Mouse (Mus musculus): ENCODE measurements around the gene Itpka. TPM values are rescaled to one million over a fixed set of nuclear protein-coding genes. Genes with fewer than 3 reads are reported as not detected.
A peak's percentile ranks its signal among the peaks of the same experiment; 100 is the strongest.
"Not testable (repeated sequence)": the region's sequence is repeated elsewhere in the genome, so short reads cannot be mapped to it uniquely, and the experiment has no call there.

Itpka gene
- 9.5 and 9.6 TPM in 2 replicates for polyA plus RNA-seq (2012; rRNA removed)

DNA sequence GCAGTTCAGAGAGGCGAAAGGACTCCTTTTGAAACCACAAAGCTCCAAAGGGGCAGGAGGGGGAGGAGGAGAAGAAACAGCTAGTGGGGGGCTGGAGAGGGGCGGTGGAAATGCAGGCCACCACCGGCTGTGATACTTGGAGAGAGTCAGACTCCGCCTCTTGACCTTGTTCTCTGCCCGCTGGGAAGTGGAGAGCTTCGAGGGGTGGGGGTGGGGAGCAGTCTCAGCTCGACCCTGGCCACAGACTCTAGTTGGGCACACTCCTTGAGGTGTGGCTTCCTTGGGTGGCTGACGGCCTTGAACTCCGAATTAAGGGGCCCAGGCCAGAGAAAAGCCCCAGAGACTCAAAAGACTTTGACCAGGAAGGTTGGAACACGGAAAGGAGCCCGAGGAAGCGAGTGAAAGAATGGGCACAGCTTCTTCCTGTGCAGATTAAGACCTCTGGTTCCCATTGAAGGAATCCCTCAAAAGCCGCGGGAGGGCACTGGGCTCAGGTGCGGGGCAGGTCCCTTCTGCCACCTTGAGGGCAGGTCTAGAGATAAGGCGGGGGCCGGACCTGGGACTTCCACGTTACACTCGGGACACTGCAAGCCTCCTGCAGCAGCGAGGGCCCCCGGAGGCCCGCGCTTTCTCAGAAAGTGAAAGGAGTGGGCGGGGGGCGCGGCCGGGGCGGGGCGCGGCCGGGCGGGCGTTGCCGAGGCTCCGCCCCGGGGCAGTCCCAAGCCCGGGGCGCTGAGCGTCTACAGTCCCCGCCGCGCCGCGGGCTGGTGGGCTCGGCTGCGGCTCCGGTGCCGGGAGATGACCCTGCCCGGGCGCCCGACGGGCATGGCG lies at the start of gene Itpka:
Gene Itpka, plus strand, starts transcription at position 757 of the 831 bp plus-strand sequence.
- peaks cover 3% of the 10 kb centered on the region; the same call in 1 of the 2 replicates for H3K4me1 ChIP-seq (ENCODE audit: control insufficient read depth, insufficient read depth, low read length)
- WGBS: 2% methylated on average over 50 of the region's 53 CpGs
- H3K4me3 ChIP-seq (replicated peaks; ENCODE audit: extremely low read depth, low read depth, low read length): peak within 1 kb of the TSS; percentile 59
- TF ChIP-seq CTCF (IDR thresholded peaks at IDR 0.05; ENCODE audit: insufficient read depth, low read length): no peak
- TF ChIP-seq POLR2A (IDR thresholded peaks at IDR 0.05; ENCODE audit: borderline replicate concordance, extremely low read depth, low read depth, low read length): peak; percentile 31; the same call in 1 of the 2 replicates
- DNase-seq: no peak

DNA sequence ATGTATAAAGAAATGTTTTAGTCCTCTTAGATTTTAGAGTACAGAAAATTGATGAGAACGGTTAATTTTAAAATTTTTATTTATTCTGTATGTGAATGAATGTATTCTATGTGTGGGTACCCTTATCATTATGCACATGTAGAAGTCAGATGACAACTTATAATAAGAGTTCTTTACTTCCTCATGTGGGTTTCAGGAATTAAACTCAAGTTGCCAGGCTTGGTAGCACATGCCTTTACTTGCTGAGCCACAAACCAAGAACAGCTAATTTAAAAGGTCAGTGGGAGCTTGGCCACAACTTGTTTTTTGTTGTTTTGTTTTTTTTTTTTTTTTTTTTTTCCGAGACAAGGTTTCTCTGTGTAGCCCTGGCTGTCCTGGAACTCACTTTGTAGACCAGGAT lies 47.3 kb upstream of the Itpka start:
- no peaks in the 10 kb centered on the region for H3K4me1 ChIP-seq (ENCODE audit: control insufficient read depth, insufficient read depth, low read length)
- no peak for DNase-seq
- TF ChIP-seq CTCF (IDR thresholded peaks at IDR 0.05; ENCODE audit: insufficient read depth, low read length) (no peak), POLR2A (IDR thresholded peaks at IDR 0.05; ENCODE audit: borderline replicate concordance, extremely low read depth, low read depth, low read length) (no peak)
- H3K4me3 ChIP-seq (replicated peaks; ENCODE audit: extremely low read depth, low read depth, low read length): no peak overlapping the region
- 73% methylated on average over 2 of the region's 2 CpGs for WGBS

DNA sequence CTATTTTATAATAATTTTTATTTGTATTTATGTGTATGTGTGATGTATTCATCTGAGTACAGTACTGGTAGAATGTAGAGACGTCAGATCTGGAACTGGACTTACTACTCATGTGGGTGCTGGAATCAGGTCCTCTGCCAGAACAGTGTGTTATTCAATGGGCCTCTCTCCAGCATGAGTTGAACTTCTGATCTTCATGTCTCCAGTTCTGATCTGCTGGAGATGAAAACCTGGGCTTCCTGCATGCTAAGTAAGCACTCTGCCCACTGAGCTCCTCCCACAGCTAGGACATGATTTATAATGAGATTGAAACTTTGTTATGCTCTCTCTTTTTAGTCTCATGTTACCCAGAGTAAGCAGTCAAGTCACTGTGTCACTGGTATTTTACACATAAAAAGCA lies 46.0 kb upstream of the Itpka start:
- 42% methylated on average over 1 of the region's 1 CpGs for WGBS

DNA sequence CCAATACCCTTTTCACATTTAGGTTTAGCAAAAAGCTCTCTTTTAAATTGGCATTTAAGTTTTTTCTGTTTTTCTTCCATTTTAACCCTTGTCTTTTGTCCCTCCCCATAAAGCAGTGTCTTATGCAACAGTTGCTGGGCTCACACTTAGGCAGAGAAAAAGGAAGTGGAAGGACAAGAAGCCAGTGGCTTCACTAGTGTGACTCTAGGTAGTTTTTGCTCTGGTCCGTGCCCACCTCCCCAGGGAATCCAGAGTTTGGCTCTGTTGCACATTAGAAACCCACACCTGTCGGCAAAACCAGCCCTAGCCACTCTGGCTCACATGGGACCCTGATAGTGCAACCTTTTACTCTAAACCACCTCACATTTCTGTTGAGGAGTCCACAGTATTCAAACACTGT lies 43.7 kb upstream of the Itpka start:
- DNase-seq: no peak
- peaks cover 3% of the 10 kb centered on the region; the same call in 1 of the 2 replicates for H3K4me1 ChIP-seq (ENCODE audit: control insufficient read depth, insufficient read depth, low read length)
- TF ChIP-seq CTCF (IDR thresholded peaks at IDR 0.05; ENCODE audit: insufficient read depth, low read length) (no peak), POLR2A (IDR thresholded peaks at IDR 0.05; ENCODE audit: borderline replicate concordance, extremely low read depth, low read depth, low read length) (no peak)
- 77% methylated on average over 2 of the region's 2 CpGs for WGBS
- H3K4me3 ChIP-seq (replicated peaks; ENCODE audit: extremely low read depth, low read depth, low read length): no peak overlapping the region

More for the DNA sequence above, 46.0 kb upstream of the Itpka start:
- no peak for DNase-seq
- Histone ChIP-seq H3K4me3 (replicated peaks; ENCODE audit: extremely low read depth, low read depth, low read length) (no peak overlapping the region), H3K4me1 (ENCODE audit: control insufficient read depth, insufficient read depth, low read length) (peaks cover 3% of the 10 kb centered on the region; the same call in 1 of the 2 replicates)
- TF ChIP-seq POLR2A (IDR thresholded peaks at IDR 0.05; ENCODE audit: borderline replicate concordance, extremely low read depth, low read depth, low read length) (no peak), CTCF (IDR thresholded peaks at IDR 0.05; ENCODE audit: insufficient read depth, low read length) (no peak)

DNA sequence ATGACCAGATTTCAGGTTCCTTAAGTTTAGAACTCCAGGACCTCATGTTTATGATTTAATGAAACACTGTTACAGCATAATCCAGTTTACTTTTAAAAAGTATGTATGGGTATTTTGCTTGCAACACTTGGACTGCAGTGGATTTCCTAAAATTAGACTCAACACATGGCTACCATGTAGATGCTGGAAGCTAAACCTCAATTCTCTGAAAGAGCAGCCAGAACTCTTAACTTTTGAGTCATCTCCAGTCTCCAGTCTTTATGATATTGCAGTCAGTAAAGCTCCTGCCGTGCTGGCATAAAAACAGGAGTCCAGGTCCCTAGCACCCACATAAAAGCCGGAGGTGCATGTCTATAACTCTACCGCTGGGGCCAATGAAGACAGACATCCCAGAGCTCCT lies 42.2 kb upstream of the Itpka start:
- DNase-seq: no peak
- TF ChIP-seq POLR2A (IDR thresholded peaks at IDR 0.05; ENCODE audit: borderline replicate concordance, extremely low read depth, low read depth, low read length) (no peak), CTCF (IDR thresholded peaks at IDR 0.05; ENCODE audit: insufficient read depth, low read length) (no peak)
- Histone ChIP-seq H3K4me3 (replicated peaks; ENCODE audit: extremely low read depth, low read depth, low read length) (no peak overlapping the region), H3K4me1 (ENCODE audit: control insufficient read depth, insufficient read depth, low read length) (peaks cover 3% of the 10 kb centered on the region; the same call in 1 of the 2 replicates)
- 98% methylated on average over 3 of the region's 3 CpGs for WGBS

DNA sequence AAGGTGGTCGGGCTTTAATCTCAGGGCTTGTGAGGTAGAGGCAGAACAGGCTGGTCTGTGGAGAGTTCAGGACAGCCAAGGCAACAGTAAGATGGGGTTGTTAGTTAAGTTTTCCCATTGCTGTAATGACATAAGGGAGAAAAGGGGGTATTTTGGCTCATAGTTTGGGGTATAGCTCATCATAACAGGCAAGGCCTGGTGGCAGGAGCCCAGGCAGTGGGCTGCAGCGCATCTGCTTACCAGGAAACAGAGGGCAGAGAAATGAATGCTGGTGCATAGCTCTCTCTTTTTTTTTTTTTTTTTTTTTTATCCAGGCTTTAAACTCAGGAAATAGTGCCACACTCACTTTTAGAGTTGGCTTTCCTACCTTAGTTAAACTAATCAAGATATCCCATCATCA lies 39.0 kb upstream of the Itpka start:
- no peak for DNase-seq
- Histone ChIP-seq H3K4me1 (ENCODE audit: control insufficient read depth, insufficient read depth, low read length) (peaks cover 3% of the 10 kb centered on the region; the same call in 1 of the 2 replicates), H3K4me3 (replicated peaks; ENCODE audit: extremely low read depth, low read depth, low read length) (no peak overlapping the region)
- 89% methylated on average over 2 of the region's 2 CpGs for WGBS
- TF ChIP-seq CTCF (IDR thresholded peaks at IDR 0.05; ENCODE audit: insufficient read depth, low read length) (no peak), POLR2A (IDR thresholded peaks at IDR 0.05; ENCODE audit: borderline replicate concordance, extremely low read depth, low read depth, low read length) (no peak)

DNA sequence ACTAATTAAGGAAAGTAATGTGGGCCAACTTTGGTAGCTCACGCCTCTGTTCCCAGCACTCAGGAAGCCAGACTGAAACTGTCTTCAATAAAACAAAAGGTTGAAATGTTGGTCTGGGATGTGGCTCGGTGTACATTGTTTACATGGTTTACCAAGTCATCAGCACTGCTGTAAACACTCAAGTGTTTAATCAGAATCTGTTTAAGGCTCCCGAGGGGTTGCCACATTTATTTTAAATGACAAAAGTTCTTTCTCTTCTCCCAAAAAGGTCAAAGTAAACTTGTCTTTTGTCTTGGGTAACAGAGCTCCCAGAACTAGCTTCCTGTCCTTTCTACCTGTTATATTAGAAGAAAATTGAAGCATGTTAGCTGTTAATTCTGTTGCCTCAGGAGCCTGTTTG lies 34.5 kb upstream of the Itpka start:
- Histone ChIP-seq H3K4me1 (ENCODE audit: control insufficient read depth, insufficient read depth, low read length) (no peaks in the 10 kb centered on the region), H3K4me3 (replicated peaks; ENCODE audit: extremely low read depth, low read depth, low read length) (no peak overlapping the region)
- TF ChIP-seq CTCF (IDR thresholded peaks at IDR 0.05; ENCODE audit: insufficient read depth, low read length): no peak
- TF ChIP-seq POLR2A (IDR thresholded peaks at IDR 0.05; ENCODE audit: borderline replicate concordance, extremely low read depth, low read depth, low read length): no peak
- no peak for DNase-seq
- WGBS: 47% methylated on average over 3 of the region's 3 CpGs

DNA sequence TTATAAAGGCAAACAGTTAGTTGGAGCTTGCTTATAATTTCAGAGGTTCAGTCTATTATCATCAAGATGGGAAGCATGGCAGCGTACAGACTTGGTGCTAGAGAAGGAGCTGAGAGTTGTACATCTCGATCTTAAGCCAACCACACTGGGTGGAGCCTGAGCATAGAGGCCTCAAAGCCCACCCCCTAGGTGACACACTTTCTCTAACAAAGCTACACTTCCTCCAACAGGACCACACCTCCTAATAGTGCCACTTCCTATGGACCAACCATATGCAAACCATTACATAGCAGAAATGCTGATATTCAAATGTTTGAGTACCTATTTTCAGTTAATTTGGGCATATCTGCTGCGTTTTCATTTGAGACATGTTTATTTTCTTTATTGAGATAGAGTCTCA lies 32.1 kb upstream of the Itpka start:
- TF ChIP-seq POLR2A (IDR thresholded peaks at IDR 0.05; ENCODE audit: borderline replicate concordance, extremely low read depth, low read depth, low read length) (no peak), CTCF (IDR thresholded peaks at IDR 0.05; ENCODE audit: insufficient read depth, low read length) (no peak)
- WGBS: 88% methylated on average over 3 of the region's 3 CpGs
- Histone ChIP-seq H3K4me3 (replicated peaks; ENCODE audit: extremely low read depth, low read depth, low read length) (no peak overlapping the region), H3K4me1 (ENCODE audit: control insufficient read depth, insufficient read depth, low read length) (no peaks in the 10 kb centered on the region)
- DNase-seq: no peak

DNA sequence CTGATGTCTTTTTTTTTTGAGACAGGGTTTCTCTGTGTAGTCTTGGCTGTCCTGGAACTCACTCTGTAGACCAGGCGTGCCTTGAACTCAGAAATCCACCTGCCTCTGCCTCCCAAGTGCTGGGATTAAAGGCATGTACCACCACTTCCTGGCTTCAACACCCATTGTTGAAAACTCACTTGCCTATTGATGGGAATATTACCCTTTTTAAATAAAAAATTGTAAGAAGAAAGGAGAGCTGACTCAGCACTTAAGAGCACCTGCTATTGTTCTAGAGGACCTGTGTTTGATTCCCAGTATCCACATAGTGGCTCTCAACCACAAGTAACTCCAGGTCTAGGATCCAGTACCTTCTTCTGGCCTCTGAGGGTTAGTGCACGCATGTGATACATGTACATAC lies 26.3 kb upstream of the Itpka start:
- not testable (repeated sequence) for H3K4me1 ChIP-seq (ENCODE audit: control insufficient read depth, insufficient read depth, low read length); H3K4me3 ChIP-seq (replicated peaks; ENCODE audit: extremely low read depth, low read depth, low read length); DNase-seq
- 99% methylated on average over 2 of the region's 2 CpGs for WGBS

DNA sequence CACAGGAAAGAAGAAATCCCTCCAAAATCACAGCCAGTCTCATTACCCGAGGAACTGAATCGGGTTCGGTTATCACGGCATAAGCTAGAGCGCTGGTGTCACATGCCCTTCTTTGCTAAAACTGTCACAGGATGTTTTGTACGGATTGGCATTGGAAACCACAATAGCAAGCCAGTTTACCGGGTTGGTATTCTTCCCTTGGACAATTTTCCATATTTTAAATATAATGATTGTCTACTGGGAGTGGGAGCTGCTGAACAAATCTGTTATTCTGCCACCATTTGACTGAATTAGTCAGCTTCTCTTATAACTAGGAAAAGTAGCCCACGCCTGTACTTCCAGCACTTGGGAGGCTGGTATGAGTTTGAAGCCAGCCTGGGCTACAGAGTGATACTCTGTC lies 21.1 kb upstream of the Itpka start:
- 96% methylated on average over 8 of the region's 8 CpGs for WGBS

More for the DNA sequence above, 21.1 kb upstream of the Itpka start:
- Histone ChIP-seq H3K4me1 (ENCODE audit: control insufficient read depth, insufficient read depth, low read length) (no peaks in the 10 kb centered on the region), H3K4me3 (replicated peaks; ENCODE audit: extremely low read depth, low read depth, low read length) (no peak overlapping the region)
- DNase-seq: no peak
- no peak for TF ChIP-seq CTCF (IDR thresholded peaks at IDR 0.05; ENCODE audit: insufficient read depth, low read length)
